32 mouse cellular contexts compared by ENCODE assay signal in the genomic region with DNA sequence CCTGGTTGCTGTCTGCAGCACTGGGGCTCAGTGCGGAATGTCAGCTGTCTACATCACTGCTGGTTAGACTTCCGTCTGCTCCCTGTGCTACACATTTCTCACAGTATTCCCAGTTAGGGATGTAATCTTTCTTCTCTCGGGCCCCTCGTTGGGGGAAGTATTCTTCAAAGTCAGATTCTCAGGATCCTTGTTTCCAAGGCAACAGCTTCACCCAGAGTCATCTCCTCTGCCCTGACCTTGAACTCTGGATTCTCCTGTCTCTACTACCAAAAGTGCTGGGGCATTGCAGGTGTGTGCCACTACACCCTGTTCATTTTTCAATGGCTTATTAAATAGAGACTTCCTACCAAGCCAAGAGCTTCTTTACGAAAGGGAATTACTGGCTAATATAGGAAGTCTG. TPM values are rescaled to one million over a fixed set of nuclear protein-coding genes. Genes with fewer than 3 reads are reported as not detected.
"Had no signal": no experiment of that assay in that cellular context is flagged by ENCODE, and none has a peak within 500 bp of the region (broad histone marks: within the 10 kb centered on the region; RNA-seq: fewer than 3 reads in every experiment).

No protein-coding gene starts in this region.

- ATAC-seq: hindbrain, embryonic 16.5 days; intestine, embryonic 15.5 days; intestine, postnatal 0 days had no signal

- H3K27me3 ChIP-seq: hindbrain, embryonic 12.5 days; intestine, embryonic 15.5 days; limb, embryonic 13.5 days; limb, embryonic 15.5 days had no signal

- H3K9ac ChIP-seq: heart, embryonic 12.5 days; hindbrain, embryonic 12.5 days; hindbrain, embryonic 14.5 days; intestine, embryonic 15.5 days; limb, embryonic 13.5 days; limb, embryonic 15.5 days had no signal

- H3K4me2 ChIP-seq: heart, embryonic 12.5 days; hindbrain, embryonic 12.5 days; hindbrain, embryonic 14.5 days; intestine, embryonic 15.5 days; limb, embryonic 13.5 days; limb, embryonic 15.5 days had no signal

- H3K4me3 ChIP-seq: gastrocnemius, adult 2 months; heart, embryonic 10.5 days; heart, embryonic 12.5 days; hindbrain, embryonic 10.5 days; hindbrain, embryonic 12.5 days; intestine, embryonic 15.5 days; layer of hippocampus, adult 2 months; left cerebral cortex, adult 2 months; limb, embryonic 13.5 days; limb, embryonic 15.5 days had no signal

- DNase-seq: gastrocnemius, adult 2 months; gastrocnemius, postnatal 10 days; gastrocnemius, postnatal 25 days; heart, adult 18-20 months; heart, postnatal 10 days; heart, postnatal 4 days; kidney, adult 18-20 months; kidney, adult 8-10 months; kidney, postnatal 10 days; kidney, postnatal 25 days; kidney, postnatal 4 days; left cerebral cortex, postnatal 4 days had no signal

- H3K9me3 ChIP-seq: heart, embryonic 10.5 days; hindbrain, embryonic 12.5 days; intestine, embryonic 15.5 days; limb, embryonic 13.5 days; limb, embryonic 15.5 days had no signal

- H3K36me3 ChIP-seq: intestine, embryonic 15.5 days had no signal

- H3K27ac ChIP-seq: gastrocnemius, adult 2 months; heart, embryonic 10.5 days; hindbrain, embryonic 10.5 days; hindbrain, embryonic 12.5 days; hindbrain, embryonic 14.5 days; intestine, embryonic 15.5 days; layer of hippocampus, adult 2 months; left cerebral cortex, adult 2 months; limb, embryonic 13.5 days; limb, embryonic 15.5 days had no signal

- H3K4me1 ChIP-seq: heart, embryonic 12.5 days; hindbrain, embryonic 10.5 days; hindbrain, embryonic 12.5 days; limb, embryonic 13.5 days had no signal

RNA-seq across cellular contexts. Expression of gene Izumo2, which starts 18.6 kb away (rescaled TPM):
- polyA plus RNA-seq: frontal cortex, adult 2 months; heart, embryonic 10.5 days; heart, embryonic 12.5 days; heart, embryonic 14.5 days; heart, embryonic 16.5 days; hindbrain, embryonic 10.5 days; hindbrain, embryonic 12.5 days; hindbrain, embryonic 14.5 days; hindbrain, embryonic 16.5 days; inflammation-experienced regulatory T-cells, adult 6 months; intestine, embryonic 15.5 days; intestine, postnatal 0 days; kidney, embryonic 14.5 days; kidney, embryonic 16.5 days; limb, embryonic 11.5 days; limb, embryonic 13.5 days; limb, embryonic 15.5 days; liver, adult 2 months had no signal

RNA-seq across cellular contexts. Expression of gene Myh14, which starts 56.5 kb away (rescaled TPM):
- polyA plus RNA-seq: inflammation-experienced regulatory T-cells, adult 6 months had no signal
